Mouse (Mus musculus) testis, postnatal 10 days (tissue): ENCODE measurements at regions not wholly inside any gene's neighbourhood (a gene's known extent, or its start where the extent isn't known, plus 50 kb on each side); places are given as distances from the start of the nearest gene placed in this dataset.

Experiments
- DNase-seq: peaks from one replicate; pipeline ENCODE4 v3.0.0; 2021; ENCODE audit warnings: low spot score

GRCm38 (mm10) chr12:9091951-9092350, 62.2 kb downstream of the Ttc32 start:
- DNase-seq: no peak

- DNase-seq: no peak
Observed at GRCm38 (mm10) chr12:9095061-9095460, 65.3 kb downstream of the Ttc32 start.

- no peak for DNase-seq
Observed at GRCm38 (mm10) chr12:9106416-9106815, 76.6 kb downstream of the Ttc32 start.

GRCm38 (mm10) chr12:9109806-9110205, 80.0 kb downstream of the Ttc32 start:
- no peak for DNase-seq

GRCm38 (mm10) chr12:9112161-9112674, 82.4 kb downstream of the Ttc32 start:
- no peak for DNase-seq

GRCm38 (mm10) chr12:9113652-9114051, 83.9 kb downstream of the Ttc32 start:
- DNase-seq: peak; percentile 47

- DNase-seq: no peak
Observed at GRCm38 (mm10) chr12:9114061-9114460, 84.3 kb downstream of the Ttc32 start.

- DNase-seq: no peak
Observed at GRCm38 (mm10) chr12:9118576-9118975, 88.8 kb downstream of the Ttc32 start.

- no peak for DNase-seq
Observed at GRCm38 (mm10) chr12:9127931-9128550, 98.2 kb downstream of the Ttc32 start.

GRCm38 (mm10) chr12:9128581-9129275, 98.9 kb downstream of the Ttc32 start:
- no peak for DNase-seq

- DNase-seq: no peak
Observed at GRCm38 (mm10) chr12:9132621-9133020, 102.8 kb downstream of the Ttc32 start.

- no peak for DNase-seq
Observed at GRCm38 (mm10) chr12:9133890-9134870, 104.4 kb downstream of the Ttc32 start.

- no peak for DNase-seq
Observed at GRCm38 (mm10) chr12:9151001-9151400, 121.2 kb downstream of the Ttc32 start.

GRCm38 (mm10) chr12:9151426-9151825, 121.6 kb downstream of the Ttc32 start:
- DNase-seq: no peak

GRCm38 (mm10) chr12:9154491-9154890, 124.7 kb downstream of the Ttc32 start:
- no peak for DNase-seq

- DNase-seq: no peak
Observed at GRCm38 (mm10) chr12:9156794-9157193, 127.0 kb downstream of the Ttc32 start.

- DNase-seq: no peak
Observed at GRCm38 (mm10) chr12:9158751-9159150, 129.0 kb downstream of the Ttc32 start.

- DNase-seq: no peak
Observed at GRCm38 (mm10) chr12:9165367-9165940, 135.7 kb downstream of the Ttc32 start.

GRCm38 (mm10) chr12:9166218-9166908, 136.6 kb downstream of the Ttc32 start:
- DNase-seq: peak; percentile 71

GRCm38 (mm10) chr12:9169008-9169407, 139.2 kb downstream of the Ttc32 start:
- no peak for DNase-seq

- no peak for DNase-seq
Observed at GRCm38 (mm10) chr12:9173680-9174079, 143.9 kb downstream of the Ttc32 start.
